Mouse (Mus musculus) cerebellum, adult 8-10 months (tissue): ENCODE results near the gene Hsf2bp.

Experiments used
- DNase-seq: peaks from one replicate; pipeline ENCODE4 v3.0.0; 2022

The Hsf2bp gene

GRCm38 (mm10) chr17:31982326-31983190, 53.6 kb downstream of the Hsf2bp start:
- DNase-seq, result no peak

DNA sequence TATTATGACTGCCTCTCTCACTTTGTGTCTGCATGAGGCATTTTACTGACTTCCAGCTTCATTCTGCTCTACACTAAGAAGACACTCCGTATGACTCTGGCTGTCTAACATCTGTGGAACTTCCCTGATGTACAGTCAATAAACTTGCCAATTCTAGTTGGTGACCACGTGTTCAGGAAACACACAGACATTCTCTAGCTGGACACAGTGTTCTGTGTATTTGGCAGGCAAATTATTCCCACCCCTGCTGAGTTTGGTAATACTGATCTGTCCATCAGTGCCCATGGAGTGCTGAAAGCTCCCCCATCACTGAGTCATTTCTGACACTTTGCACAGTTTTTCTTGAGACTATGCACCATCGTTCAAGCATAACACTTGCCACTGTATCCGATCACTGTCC, 56.3 kb downstream of the Hsf2bp start:
- DNase-seq, result no peak

GRCm38 (mm10) chr17:31977131-31977530, 59.0 kb downstream of the Hsf2bp start:
- no peak for DNase-seq

GRCm38 (mm10) chr17:31976501-31976900, 59.6 kb downstream of the Hsf2bp start:
- no peak for DNase-seq

GRCm38 (mm10) chr17:31974694-31975093, 61.5 kb downstream of the Hsf2bp start:
- DNase-seq, result no peak

- no peak for DNase-seq
These were observed 62.4 kb downstream of the Hsf2bp start for GRCm38 (mm10) chr17:31973664-31974230.

- DNase-seq, result no peak
These were observed 65.3 kb downstream of the Hsf2bp start for GRCm38 (mm10) chr17:31970890-31971289.

DNA sequence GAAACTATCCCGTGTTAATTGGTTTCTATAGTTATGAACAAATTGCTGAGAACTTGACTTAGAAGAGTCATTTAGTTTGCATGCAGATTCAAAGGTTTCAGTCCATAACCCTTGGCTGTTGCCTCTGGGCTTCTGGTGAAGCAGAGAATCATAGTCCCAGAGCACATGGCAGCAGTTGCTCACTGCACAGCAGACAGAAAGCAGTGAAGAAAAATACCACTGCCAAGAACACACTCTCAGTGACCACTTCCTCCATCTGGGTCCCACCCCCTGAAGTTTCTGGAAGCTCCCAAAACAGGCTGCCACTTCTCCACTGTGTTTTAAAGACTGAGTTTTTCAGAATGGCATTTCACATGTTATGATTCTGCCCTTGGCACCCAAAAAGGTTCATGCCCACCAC, 67.3 kb downstream of the Hsf2bp start:
- no peak for DNase-seq

DNA sequence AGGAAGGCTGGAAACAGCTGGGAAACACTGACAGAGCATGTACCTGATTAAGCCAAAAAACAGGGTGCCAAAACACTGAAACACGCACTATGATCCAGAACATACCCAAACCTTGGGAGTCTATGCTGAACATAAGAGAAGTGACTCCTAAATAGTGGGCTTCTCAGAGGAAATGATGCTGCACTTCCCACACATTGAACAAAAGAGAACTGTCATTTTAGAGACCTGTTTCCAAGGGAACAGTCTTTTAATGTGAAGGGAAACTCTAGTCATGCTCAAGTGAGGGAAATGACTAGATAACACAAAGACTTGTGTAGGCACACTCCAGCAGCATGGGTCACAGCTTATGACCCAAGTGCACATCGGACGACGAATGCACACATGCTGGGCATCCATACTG, 68.8 kb downstream of the Hsf2bp start:
- DNase-seq, result no peak

DNA sequence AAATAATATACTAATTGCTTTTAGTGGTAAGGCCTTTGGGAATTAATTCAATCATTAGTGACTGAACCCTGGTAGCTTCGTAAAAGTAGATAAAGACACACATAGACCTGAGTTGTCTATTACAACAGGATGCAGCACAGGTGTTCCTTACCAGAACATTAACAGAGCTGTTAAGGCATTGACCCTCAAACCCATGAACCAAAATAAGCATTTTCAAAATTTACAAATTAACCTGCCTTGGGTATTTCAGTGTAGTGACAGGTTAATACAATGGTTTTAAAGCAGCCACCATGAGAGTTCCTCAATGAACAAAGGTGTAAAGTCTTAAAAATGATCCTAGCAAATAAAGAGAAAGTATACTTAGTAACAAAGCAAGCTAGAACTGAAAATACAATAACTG, 69.6 kb downstream of the Hsf2bp start:
- DNase-seq, result no peak

- no peak for DNase-seq
These were observed 70.5 kb downstream of the Hsf2bp start for GRCm38 (mm10) chr17:31965623-31966022.

- DNase-seq, result no peak
These were observed 73.2 kb downstream of the Hsf2bp start for GRCm38 (mm10) chr17:31962930-31963329.

GRCm38 (mm10) chr17:31962281-31962680, 73.9 kb downstream of the Hsf2bp start:
- no peak for DNase-seq

DNA sequence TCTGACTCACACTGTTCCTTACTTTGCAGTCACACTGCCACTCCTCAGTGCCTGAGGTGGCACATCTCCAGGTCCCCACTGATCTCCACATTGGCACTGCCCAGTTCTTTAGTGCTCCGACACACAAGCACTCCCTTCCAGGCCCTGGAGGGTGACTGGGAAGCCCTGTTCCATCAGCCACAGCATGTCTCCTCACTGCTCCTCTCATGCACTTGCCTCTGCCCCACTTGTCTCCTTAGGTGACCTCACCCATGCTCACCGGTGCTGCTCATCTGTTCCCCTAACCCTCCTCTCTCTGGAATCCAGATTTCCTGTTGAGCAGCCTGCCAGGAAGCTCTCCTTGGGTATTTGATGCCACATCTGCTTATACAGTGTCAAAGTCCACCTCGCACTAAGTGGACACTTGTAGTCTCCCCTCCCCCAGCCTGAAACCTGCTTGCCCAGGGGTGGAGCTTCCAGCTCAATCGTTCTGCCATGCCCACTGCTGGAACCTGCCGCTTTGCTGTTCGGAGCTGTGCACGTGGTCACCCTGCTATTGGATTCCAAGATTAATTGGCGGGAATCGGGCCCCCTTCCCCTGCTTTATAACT, 81.5 kb downstream of the Hsf2bp start:
- no peak for DNase-seq

- no peak for DNase-seq
These were observed 87.1 kb downstream of the Hsf2bp start for GRCm38 (mm10) chr17:31949076-31949475.

GRCm38 (mm10) chr17:31946436-31946835, 89.7 kb downstream of the Hsf2bp start:
- no peak for DNase-seq

DNA sequence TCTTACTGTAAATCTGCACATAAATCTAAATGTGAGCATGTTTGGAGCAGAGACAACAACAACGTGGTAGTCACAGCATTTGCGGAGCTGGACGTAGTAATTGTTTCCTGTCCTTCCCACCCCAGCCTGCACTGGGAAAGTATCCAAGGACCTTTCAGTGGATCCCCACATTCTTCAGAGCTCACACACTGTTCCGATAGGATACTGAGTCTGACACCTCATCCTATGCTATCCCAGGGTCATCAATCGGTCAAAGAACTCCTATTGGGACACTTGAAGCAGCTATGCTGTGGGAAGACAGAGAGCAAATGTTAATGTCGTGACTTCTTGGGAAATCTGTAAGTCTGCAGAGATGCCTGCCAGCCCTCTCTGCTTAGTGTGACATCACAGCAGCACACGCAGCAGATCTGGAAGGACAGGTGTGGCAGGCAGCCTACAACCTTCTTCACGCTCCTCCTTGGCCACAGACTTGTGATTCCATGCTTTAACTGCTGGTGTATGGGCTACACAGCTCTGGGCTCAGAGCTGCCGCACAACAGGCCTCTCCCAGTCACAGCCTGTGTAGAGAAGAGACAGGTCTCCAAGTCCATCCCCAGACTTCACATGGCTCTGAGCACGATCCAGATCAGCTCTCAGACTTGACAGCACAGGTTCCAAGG, 92.1 kb downstream of the Hsf2bp start:
- no peak for DNase-seq

- DNase-seq, result no peak
These were observed 94.5 kb downstream of the Hsf2bp start for GRCm38 (mm10) chr17:31941616-31942015.

DNA sequence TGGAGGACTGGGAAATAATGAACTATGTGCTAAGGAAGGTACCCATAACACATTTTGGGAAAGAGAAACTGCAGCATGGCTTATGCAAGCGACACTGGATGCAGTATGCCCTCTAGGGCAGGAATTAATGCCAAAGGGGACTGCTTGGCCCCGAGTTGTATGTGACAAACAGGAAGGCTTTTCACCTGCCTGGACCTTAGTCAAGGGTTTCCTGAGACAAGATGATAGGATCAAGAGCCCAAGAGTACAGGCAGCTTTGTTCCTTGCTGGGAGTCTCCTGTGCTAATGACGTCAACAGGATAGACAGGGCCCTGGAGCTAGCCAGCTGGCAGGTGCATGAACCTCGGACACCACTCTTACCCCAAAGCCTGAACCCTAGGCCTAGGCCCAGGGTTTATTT, 95.5 kb downstream of the Hsf2bp start:
- DNase-seq, result no peak

- DNase-seq, result no peak
These were observed 96.7 kb downstream of the Hsf2bp start for GRCm38 (mm10) chr17:31939292-31940060.

DNA sequence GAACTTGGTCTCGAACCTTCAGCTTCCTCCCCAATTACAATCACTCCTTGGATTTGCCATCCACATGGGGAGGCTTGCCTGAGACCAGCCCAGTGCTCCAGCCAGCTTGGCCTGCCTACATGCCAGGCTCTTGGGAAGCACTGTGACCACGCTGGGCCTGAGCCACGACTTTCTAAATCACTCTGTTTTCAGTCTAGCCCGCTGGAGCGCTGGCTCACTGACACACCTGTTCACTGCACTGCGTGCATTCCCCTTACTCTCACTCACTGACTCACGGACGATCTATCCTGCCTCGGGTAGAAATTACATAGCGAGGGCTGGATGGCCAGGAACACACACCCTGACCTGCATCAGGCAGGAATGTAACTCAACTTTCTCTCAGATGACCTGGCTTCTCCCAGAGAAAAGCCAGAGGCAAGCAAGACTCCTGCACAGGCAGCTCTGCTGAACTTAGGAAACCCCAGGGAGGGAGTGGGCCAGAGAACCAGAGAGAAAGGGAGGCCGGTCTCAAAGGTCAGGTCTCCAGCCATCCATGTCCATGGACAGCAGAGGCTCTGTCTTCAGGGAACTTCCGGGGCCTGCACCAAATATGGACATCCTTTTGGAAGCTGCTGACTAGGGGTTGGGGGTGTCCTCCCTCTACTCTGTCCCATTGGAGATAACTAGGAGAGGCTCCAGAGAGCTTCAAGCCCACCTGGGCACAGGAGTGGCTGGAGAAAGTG, 97.4 kb downstream of the Hsf2bp start:
- no peak for DNase-seq

GRCm38 (mm10) chr17:31937141-31937554, 99.0 kb downstream of the Hsf2bp start:
- no peak for DNase-seq
